Mouse (Mus musculus): ENCODE results near the gene Snd1.

Gene Snd1

DNA sequence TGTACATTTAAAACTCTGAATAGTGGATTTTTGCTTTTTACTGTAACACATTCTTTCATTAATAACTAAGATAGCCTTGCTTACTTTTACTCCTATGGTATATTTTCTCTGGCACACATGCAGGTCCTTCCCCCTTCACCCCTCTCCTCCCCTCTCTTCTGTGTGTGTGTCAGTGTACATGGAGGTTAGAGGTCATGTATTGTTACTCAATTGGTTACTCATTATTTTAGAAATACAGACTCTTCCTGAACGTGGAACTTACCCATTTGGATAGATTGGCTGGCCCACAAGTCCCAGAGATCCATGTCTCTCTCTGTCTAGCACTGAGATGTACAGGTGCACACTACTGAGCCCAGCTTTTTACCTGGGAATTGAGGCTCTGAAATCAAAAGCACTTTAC lies 160.2 kb downstream of the Snd1 start:
- DNase-seq (ENCODE audit: low read depth, low spot score), result no peak

DNA sequence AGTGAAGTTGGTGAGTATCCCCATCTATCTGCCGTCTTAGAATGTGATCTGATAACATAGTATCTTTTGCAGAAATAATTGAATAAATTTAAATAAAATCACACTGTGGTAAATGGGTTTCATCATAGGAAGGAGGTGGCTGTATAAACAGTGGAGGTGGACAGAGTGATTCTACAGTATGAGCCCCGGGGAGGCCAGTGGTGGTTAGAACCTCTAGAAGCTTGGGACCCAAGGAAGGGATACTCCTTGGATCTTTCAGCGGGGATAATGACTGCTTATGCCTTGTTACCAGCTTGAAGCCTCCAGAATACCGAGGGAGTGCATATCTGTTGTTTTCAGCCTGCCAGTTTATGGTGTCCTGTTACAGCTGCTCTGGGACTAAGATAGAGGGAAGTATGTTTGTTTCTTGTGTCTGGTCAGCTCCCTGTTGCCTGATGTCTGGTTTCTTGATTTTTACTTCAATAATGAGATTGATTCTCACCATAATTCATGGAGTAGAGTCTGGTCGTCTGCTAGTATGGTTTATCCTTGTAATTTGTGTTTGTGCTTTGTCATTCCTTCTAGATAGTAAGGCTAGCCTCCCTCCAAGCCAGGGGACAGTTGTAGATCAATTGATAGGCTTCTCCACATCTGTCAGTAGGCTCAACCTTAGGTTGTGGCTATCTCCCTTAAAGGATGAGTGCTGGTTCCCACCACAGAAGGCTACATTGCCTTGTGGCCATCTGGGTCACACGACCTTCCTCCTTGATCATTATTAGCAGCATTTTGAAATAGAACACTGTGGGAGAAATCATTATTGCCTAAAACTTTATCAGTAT lies 160.8 kb downstream of the Snd1 start:
- DNase-seq (ENCODE audit: low read depth, low spot score), result no peak

DNA sequence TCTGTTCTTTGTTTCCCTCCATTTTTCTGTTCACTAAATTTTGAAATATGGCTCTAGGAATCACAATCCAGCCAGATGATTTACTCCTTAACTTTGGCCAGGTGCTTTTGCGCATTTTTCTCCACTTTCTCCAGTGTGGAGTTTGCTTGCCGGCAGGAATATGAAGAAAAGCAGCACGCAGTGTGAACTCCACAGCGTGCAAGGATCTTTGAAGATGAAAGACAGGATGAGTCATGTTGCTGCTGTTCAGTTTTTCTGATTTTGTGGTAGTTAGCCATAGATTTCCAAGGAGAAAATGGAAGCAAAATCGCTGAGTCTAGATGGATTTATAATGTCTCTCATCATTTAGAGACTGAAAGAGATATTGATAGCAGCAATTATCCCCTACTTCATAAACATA lies 165.1 kb downstream of the Snd1 start:
- DNase-seq (ENCODE audit: low read depth, low spot score), result no peak

DNA sequence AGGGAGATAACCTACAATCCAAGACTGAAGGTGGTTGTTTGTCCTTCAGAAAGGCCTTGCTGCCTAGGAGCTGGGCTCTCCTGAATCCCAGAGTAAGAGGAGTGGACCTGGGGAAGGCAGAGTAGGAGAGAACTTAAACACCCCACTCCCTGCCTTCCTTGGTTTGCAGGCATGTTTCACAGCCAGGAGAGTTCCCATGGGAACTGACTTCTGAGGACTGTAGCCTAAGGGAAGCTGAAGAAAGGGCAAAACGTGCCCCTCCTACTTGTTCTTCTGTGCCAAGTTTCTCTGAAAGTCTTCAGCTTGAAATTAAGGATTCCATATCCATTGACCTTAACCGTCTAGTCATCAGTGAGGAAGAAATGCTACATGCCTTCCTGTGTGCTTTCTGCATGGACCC lies 168.0 kb downstream of the Snd1 start:
- DNase-seq (ENCODE audit: low read depth, low spot score), result no peak

DNA sequence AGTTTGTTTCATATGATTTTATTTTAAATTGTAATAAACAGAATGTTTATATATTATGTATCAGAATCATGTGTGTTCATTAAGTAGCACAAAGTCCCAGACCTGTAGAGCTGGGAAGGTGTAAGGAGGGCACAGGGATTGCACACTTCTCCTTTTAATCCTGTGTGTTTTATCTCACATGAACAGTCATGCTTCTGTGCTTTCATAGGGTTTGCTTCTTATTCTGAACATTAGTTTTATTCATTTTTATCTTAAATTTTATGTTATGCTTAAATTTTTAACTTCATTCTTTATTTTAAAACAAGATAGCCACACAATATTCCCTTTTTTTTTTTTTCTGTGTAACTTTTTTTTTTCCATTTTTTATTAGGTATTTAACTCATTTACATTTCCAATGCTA lies 170.3 kb downstream of the Snd1 start:
- DNase-seq (ENCODE audit: low read depth, low spot score), result no peak

DNA sequence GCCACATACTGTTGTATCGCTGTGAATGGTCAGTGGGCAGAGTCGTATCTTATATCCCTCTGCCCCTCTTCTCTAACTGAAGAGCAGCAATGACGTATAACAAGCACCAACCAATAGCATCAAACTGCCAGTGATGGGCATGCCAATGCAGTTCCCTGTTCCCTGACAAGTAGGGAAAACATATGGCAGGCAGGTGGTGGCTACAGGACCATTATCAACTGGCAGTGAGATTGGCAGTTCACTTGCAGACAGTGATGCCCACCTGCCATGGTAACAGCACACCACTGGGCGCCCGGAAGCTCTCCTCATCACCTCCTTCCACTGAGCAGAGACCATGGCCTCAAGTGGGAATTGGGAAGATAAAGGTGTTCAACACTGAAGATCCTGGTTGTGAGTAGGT lies 181.6 kb downstream of the Snd1 start:
- no peak for DNase-seq (ENCODE audit: low read depth, low spot score)

DNA sequence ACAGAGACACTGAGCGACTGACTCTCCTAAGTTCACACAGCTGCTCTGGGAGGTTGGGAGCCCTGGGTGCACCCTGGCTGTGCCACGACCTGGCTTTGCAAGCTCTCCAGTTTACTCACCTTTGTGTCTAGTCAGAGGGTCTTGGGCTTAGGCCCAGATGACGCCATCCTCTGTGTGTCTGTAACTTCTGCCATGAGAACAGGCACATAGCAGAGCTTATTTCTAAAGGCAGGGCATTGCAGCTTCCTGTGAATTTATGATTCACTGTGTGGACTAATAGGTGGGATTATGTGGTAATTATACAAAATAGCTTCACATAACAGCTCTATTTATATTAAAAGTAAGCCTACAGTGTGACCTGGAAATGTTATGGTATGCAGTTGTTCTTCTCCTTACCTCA lies 188.1 kb downstream of the Snd1 start:
- DNase-seq (ENCODE audit: low read depth, low spot score), result no peak

DNA sequence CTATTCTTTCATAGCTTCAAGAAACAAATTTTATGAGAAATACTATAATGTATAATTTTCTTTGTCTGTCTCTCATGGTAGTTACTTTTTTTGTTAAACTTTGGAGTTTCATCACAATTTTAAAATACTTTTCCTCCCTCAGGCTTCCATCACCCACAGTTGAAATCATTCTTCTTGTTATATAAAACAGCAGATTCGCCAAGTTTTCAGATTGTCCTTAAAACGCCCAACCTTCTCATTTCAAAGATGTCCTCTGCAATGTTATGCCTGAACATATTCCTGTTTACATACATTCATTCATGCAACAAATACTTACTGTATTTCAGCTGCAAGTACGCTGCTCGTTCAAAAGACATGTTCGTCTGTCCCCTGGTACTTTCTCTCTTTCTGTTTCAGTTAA lies 188.7 kb downstream of the Snd1 start:
- DNase-seq (ENCODE audit: low read depth, low spot score), result no peak

DNA sequence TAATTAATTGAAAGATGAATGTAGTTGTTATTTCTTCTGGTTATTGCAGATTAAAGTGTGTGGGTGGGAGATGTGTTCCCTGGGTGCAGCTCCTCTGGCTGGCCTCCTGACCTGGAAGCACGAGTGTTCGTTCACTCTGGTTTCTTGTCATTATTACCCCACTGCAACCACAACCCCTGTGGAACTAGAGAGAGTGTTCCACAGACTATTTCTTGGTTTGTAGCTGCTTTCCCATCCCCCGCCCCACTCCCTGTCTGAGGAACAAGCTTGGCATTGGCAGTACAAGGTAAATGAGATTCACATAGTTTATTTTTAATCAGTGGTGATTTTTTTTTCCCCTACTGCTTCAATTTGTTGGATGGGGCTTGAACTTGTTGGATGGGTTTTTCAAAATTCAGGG lies 189.8 kb downstream of the Snd1 start:
- DNase-seq (ENCODE audit: low read depth, low spot score), result no peak

DNA sequence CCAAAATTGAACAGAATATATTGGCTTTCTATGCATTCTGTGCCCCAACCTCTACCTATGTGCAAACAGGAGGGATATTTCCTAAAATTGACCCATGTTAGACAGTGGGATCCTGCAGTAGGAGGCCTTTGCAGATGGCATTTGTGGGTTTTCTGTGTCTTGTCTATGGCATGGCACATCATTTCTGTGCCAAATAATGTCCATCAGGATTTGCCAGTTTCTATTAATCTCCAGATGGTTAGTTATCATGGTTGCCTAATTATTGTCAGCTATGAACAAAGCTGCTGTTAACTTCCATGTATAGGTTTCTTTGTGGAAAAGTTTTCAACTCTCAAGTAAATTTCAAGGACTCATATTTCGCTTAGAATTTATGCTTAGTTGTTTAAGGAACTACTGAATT lies 192.6 kb downstream of the Snd1 start:
- DNase-seq (ENCODE audit: low read depth, low spot score), result no peak

DNA sequence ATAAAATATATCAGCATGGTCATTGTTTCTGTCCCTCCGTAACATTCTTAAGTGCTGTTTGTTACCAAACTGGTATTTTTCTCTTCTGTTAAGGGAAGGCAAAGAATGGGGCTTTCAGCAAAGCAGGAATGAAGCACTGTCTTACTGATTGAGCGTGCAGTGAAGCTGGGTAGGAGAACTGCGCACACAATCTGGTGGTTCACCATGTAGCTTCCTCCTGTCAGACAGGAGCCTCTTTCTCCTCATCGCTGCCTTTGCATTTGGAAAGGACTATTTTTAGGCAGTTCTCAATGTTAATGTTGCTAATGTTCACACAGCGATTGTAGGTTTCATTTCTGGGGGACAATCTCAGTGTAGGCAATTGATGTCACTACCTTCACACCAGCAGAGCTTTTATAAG lies 194.3 kb downstream of the Snd1 start:
- no peak for DNase-seq (ENCODE audit: low read depth, low spot score)

DNA sequence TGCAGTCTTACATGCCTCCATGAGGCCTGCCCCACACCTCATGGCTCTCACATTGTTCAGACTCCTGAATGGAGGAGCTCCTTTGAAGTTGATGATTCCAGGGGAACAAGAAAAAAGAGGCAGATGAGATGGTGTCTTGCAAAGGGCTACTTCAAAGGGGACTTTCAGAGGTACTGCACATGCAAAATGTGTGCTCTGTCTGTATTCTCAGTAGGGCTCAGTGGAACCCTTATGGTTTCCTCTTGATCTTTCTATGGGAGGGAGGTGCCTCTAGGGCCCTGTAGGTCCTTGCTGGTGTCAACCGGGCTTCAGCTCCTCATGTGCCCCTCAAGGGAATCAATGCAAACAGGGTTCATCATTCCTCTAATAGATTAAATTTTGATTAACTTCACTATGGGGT lies 197.4 kb downstream of the Snd1 start:
- DNase-seq (ENCODE audit: low read depth, low spot score), result no peak

DNA sequence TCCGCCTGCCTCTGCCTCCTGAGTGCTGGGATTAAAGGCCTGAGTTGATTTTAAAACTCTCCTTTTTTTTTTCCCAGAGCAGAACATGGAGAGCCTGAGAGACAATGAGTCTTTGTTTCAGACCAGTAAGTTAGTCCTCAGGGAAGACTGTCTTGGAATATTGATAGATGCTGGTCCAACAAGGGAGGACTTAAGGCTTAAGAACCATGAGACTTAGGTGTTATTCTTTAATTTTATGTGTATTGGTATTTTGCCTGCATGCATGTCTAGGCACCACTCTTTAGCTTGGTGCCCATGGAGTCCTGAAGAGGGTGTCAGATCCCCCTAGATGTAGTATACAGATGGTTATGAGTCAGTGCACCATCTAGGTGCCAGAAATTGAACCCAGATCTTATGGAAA lies 199.7 kb downstream of the Snd1 start:
- DNase-seq (ENCODE audit: low read depth, low spot score), result no peak

DNA sequence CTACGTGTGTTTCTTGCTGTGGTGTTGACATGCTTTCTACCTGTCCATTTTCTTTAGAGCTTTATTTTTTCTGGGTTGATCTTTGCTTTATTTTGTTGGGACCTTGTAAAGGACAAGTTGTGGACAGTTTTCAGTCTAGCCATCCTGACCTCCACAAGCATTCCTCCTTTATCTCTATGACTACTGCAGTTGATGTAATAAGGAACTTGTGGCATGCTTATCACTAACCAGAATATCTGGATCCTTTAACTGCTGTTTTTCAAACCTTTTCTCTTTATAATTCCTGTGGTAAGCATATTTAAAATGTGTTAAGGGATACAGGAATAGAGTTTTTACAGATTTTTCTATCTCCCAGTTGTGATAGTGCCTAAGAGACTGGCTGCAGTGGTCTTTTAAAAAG lies 204.0 kb downstream of the Snd1 start:
- DNase-seq (ENCODE audit: low read depth, low spot score), result no peak

DNA sequence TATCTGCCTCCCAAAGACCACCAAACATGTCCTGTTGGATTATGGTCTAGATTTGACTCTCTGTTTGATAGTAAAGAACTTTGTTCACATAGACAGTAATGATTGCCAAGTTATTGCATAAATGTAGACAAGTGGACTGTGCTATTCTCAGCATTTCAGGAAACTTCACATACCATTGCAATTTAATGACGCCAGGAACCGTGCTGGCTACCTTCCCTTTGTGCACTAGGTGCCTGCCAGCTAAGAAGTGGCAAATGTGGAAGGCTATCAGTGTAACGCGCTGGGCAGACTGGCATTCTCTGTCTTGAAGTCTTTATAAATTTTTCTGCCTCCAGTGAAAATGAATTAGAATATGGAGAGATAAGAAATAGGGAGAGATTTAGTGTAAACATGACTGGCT lies 205.6 kb downstream of the Snd1 start:
- DNase-seq (ENCODE audit: low read depth, low spot score), result no peak

DNA sequence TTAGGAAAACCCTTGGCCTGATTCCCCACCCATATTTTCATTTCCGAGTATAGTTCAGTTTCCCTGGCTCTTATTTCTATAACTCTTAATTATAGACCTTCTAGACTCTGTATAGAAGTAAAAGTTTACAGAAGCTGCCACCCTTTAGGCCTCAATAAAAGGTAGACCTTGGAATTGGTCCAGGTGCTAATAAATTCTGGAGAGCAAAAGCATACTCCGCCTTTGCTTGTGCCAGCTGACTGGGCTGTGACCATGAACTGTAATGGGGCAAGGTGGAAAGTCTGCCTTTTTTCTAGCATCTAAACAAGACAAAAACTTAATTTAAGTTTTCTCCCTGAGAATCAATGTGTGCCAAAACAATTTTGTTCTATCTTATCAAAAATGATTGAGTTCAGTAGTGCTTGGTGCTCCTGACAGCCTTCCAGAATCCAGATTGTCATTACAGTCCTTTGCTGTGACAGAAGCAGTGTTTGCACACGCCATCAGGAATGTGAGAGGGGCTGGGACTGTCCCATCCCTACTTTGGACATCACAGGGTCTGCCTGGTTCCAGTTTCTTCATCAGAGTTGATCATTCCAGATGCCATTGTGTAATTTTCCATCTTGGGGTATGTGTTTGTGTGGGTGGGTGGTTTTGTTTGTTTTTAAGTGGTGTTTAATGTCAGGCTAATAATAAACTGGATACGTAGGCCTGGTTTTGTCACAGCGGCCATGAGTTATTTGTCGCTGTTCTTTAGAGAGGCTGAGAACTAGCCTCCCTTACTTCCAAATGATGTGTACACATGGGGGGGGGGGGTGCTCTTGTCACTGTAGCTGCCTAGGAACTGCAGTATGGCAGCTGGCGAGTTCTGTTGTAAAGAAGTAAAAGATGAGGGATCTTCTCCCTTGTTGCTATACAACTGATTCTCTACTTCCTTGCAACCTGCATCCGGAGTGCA lies 206.8 kb downstream of the Snd1 start:
- no peak for DNase-seq (ENCODE audit: low read depth, low spot score)

DNA sequence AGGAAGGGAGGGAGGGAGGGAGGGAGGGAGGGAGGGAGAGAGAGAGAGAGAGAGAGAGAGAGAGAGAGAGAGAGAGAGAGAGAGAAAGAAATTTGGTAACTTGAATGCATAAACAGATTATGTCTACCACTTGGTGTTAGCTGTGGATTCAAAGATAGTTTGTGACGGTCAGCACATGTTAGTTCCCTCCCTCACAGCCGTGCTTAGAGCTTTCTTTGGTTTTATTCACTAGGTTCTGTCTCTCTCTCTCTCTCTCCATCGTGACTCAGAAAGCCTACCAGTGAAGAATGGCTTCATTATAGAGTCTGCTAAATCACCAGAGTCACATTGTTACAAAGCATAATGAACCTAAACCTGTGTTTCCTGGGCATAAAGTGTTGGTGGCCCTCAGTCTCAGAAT lies 210.1 kb downstream of the Snd1 start:
- DNase-seq (ENCODE audit: low read depth, low spot score), result no peak

DNA sequence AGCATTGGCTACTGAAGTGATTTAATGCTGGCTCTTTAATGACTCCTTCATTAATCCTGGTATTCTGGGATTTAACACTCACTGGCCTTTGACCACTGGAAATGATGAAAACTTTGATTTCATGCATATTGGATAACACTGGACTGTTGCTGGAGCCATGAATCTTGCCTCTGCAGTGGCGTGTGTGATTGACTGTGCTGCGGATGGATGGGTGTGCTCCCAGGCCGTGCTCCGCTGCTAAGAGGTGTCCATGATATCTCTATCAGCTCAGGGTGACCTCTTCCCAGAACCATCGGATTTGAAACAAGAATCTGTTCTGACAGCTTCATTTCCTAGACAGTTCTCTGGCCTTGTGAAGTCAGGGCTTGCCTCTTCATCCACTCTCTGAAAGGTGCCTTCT lies 210.8 kb downstream of the Snd1 start:
- no peak for DNase-seq (ENCODE audit: low read depth, low spot score)

DNA sequence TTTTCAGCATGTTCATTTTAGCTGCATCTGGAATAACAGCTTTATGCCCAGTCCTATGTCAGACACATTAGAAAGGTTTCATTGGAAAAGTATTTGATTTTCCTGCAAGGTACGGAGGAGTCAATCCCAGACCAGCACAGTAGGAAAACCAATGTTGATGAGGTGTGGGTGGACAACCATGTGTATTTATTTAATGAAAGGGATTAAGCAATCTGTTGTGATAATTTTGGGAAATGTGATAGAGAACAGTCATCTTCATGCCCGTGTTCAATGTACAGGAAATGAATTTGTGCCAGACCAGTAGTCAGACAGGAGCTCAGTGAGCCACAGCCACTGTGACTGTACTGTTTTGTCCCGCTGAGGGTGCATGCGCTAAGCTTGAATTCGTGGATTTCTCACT lies 212.8 kb downstream of the Snd1 start:
- no peak for DNase-seq (ENCODE audit: low read depth, low spot score)

DNA sequence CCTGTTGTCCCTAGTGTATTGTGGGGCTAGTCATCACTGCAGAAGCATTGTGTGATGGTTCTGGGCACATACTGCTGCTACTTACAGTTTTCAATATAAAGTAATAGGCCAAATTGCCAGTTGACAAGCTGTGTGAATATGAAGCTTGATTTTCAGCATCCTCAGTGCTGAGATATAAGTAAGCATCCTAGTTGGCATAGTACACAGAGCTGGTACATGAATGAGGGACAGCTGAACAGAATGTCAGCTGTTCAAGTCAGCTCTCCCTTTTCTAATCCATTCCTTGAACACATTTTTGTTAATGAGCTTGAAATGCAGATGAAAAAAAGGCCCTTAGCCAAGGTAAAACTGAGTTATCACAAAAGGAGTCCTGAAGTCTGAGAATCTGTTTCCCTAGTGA lies 217.7 kb downstream of the Snd1 start:
- DNase-seq (ENCODE audit: low read depth, low spot score), result no peak

DNA sequence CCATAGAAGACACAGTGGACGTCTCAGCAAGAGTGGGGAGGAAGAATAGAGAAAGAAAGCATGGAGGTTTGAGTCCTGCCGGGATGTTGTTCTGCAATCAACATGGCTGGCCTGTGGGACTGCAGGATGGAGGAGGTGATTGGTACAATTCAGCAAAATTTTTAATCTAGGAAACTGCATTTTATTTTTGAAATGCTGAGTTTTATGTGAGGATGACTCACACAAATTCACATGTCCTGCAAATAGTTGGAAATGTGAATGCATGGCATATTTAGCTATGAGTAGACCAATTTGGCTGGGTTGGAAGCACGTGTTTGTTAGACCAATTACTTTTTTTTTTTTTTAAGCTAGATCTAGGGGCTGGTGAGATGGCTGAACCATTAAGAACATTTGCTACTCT lies 222.3 kb downstream of the Snd1 start:
- no peak for DNase-seq (ENCODE audit: low read depth, low spot score)

DNA sequence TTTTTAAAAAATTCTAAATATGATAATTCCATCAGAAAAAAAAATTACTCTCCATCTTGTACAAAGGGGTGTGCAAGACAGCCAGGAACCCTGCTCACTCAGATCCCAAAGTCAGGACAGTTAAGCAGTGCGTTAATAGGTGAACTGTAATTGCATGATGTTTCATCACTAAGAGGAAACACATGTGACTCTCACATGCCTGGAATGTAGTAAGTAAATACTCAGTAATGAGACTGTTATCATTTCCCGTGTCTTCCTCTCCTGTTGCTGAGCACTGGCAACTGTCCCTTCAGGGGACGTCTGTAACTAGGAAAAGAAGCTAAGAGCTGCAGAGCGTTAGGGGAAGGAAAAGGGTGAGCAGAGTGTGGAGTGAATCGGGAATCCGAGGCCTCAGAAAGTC lies 229.7 kb downstream of the Snd1 start:
- no peak for DNase-seq (ENCODE audit: low read depth, low spot score)
